Mouse (Mus musculus) heart, postnatal 0 days (tissue): ENCODE measurements around the gene Lca5. TPM values are rescaled to one million over a fixed set of nuclear protein-coding genes. Genes with fewer than 3 reads are reported as not detected.

Source experiments
- ATAC-seq: fragments of 200-750 bp; cut with Nextera tagmentation; 2 replicates; pipeline ENCODE4 v1.8.0; 2017; ENCODE audit warnings: low read depth, moderate number of reproducible peaks, moderate library complexity; ENCODE audit not compliant: insufficient read depth
- DNase-seq: peaks from one replicate; pipeline ENCODE4 v3.0.0-alpha.2; 2016; ENCODE audit warnings: low spot score
- H3K27ac ChIP-seq: fragments of 300-500 bp; sonication (generic); 2 replicates; pipeline ENCODE4 v1.5.1; 2014; ENCODE audit warnings: low read depth, mild to moderate bottlenecking
- H3K27me3 ChIP-seq: fragments of 300-500 bp; sonication (generic); 2 replicates; pipeline ENCODE4 v1.6.1; 2014; ENCODE audit warnings: low read length, mixed read lengths; ENCODE audit not compliant: control insufficient read depth, insufficient read depth
- H3K36me3 ChIP-seq: fragments of 300-500 bp; sonication (generic); replicated peaks from 2 replicates; pipeline ENCODE4 v1.6.1; 2014; ENCODE audit warnings: low read length, mixed read lengths; ENCODE audit not compliant: control insufficient read depth, insufficient read depth
- H3K4me1 ChIP-seq: fragments of 300-500 bp; sonication (generic); 2 replicates; pipeline ENCODE4 v1.6.1; 2014; ENCODE audit warnings: antibody characterized with exemption; ENCODE audit not compliant: control insufficient read depth, insufficient read depth
- H3K4me2 ChIP-seq: fragments of 300-500 bp; sonication (generic); 2 replicates; pipeline ENCODE4 v1.6.1; 2014; ENCODE audit warnings: low read depth, mild to moderate bottlenecking, low read length, moderate library complexity
- H3K4me3 ChIP-seq: fragments of 300-500 bp; sonication (generic); 2 replicates; pipeline ENCODE4 v1.5.1; 2014; ENCODE audit warnings: low read depth, low read length
- H3K9ac ChIP-seq: fragments of 300-500 bp; sonication (generic); replicated peaks from 2 replicates; pipeline ENCODE4 v1.6.1; 2014; ENCODE audit warnings: low read depth, low read length, mixed read lengths
- H3K9me3 ChIP-seq: fragments of 300-500 bp; sonication (generic); replicated peaks from 2 replicates; pipeline ENCODE4 v1.6.1; 2016; ENCODE audit warnings: low read length; ENCODE audit not compliant: control insufficient read depth
- CTCF ChIP-seq: IDR thresholded peaks from 2 replicates; pipeline ENCODE4 v1.5.1; 2016; ENCODE audit warnings: antibody characterized with exemption, control low read depth, low read depth
- EP300 ChIP-seq: IDR thresholded peaks from 2 replicates; pipeline ENCODE4 v1.6.1; 2016; ENCODE audit warnings: antibody characterized with exemption, low read depth
- WGBS: fragments of 180-500 bp; shearing (Covaris S2); extraction: QIAGEN DNeasy Blood & Tissue Kit; methylation state at CpG from one replicate; pipeline ENCODE4 v1.1.7; 2014; 5-methylcytosine and 5-hydroxymethylcytosine counted together
- polyA plus RNA-seq: library from polyadenylated mRNA; unstranded; fragments of >200 nt; fragmentation: Nextera tagmentation; extraction: Ambion mirVana; gene quantifications from 2 replicates; pipeline ENCODE4 v1.2.1, GENCODE M21; 2015
- total RNA-seq: library from RNA; depleted of rRNA; stranded (reverse); fragments of >200 nt; gene quantifications from 2 replicates; pipeline ENCODE4 v1.2.3, GENCODE M21; 2014; ENCODE audit warnings: low replicate concordance

Gene Lca5
- total and polyA plus RNA-seq, 2 experiments from 2014 or later = 0.50 to 4.2 TPM

- Histone ChIP-seq H3K9me3 (no peaks in the 10 kb centered on the region), H3K4me2 (no peak overlapping the region), H3K9ac (no peak overlapping the region), H3K27me3 (no peaks in the 10 kb centered on the region), H3K27ac (no peak overlapping the region), H3K36me3 (no peaks in the 10 kb centered on the region), H3K4me1 (peaks cover 7% of the 10 kb centered on the region; the same call in 1 of the 2 replicates), H3K4me3 (no peak overlapping the region)
- DNase-seq (no peak), ATAC-seq (no peak)
- 65% methylated on average over 7 of the region's 7 CpGs for WGBS
- no peak for TF ChIP-seq CTCF
- TF ChIP-seq EP300 = no peak
Observed at GRCm38 (mm10) chr9:83353316-83353715, 87.6 kb downstream of the Lca5 start.

- Histone ChIP-seq H3K4me1 (peaks cover 7% of the 10 kb centered on the region; the same call in 1 of the 2 replicates), H3K4me2 (no peak overlapping the region), H3K9ac (no peak overlapping the region), H3K36me3 (no peaks in the 10 kb centered on the region), H3K27me3 (no peaks in the 10 kb centered on the region), H3K9me3 (no peaks in the 10 kb centered on the region), H3K27ac (0 out of 2 replicates have a peak overlapping the region, but pooled peaks have one; percentile 35), H3K4me3 (no peak overlapping the region)
- TF ChIP-seq CTCF = no peak
- no peak for TF ChIP-seq EP300
- ATAC-seq = no peak
- DNase-seq = no peak
- WGBS = 57% methylated on average over 5 of the region's 5 CpGs
Observed at GRCm38 (mm10) chr9:83351171-83351570, 89.8 kb downstream of the Lca5 start.

- Histone ChIP-seq H3K9ac (no peak overlapping the region), H3K27me3 (no peaks in the 10 kb centered on the region), H3K27ac (no peak overlapping the region), H3K4me1 (peaks cover 7% of the 10 kb centered on the region; the same call in 1 of the 2 replicates), H3K4me3 (no peak overlapping the region), H3K9me3 (no peaks in the 10 kb centered on the region), H3K36me3 (no peaks in the 10 kb centered on the region), H3K4me2 (no peak overlapping the region)
- WGBS = 21% methylated on average over 5 of the region's 5 CpGs
- DNase-seq = peak; percentile 51
- peak; percentile 57; the same call in 1 of the 2 replicates for ATAC-seq
- TF ChIP-seq CTCF (peak; percentile 29), EP300 (no peak)
Observed at GRCm38 (mm10) chr9:83350613-83351012, 90.3 kb downstream of the Lca5 start.

GRCm38 (mm10) chr9:83349905-83350304, 91.0 kb downstream of the Lca5 start:
- no peaks in the 10 kb centered on the region for H3K27me3 ChIP-seq
- WGBS = 8% methylated on average over 1 of the region's 1 CpGs
- no peak overlapping the region for H3K9ac ChIP-seq
- H3K9me3 ChIP-seq = no peaks in the 10 kb centered on the region
- H3K36me3 ChIP-seq = no peaks in the 10 kb centered on the region
- H3K4me3 ChIP-seq = no peak overlapping the region
- H3K4me2 ChIP-seq = no peak overlapping the region
- DNase-seq (no peak), ATAC-seq (no peak)
- no peak for TF ChIP-seq CTCF
- no peak for TF ChIP-seq EP300
- peaks cover 7% of the 10 kb centered on the region; the same call in 1 of the 2 replicates for H3K4me1 ChIP-seq
- H3K27ac ChIP-seq = 0 out of 2 replicates have a peak overlapping the region, but pooled peaks have one; percentile 11

- Histone ChIP-seq H3K27ac (0 out of 2 replicates have a peak overlapping the region, but pooled peaks have one; percentile 11), H3K9ac (no peak overlapping the region), H3K9me3 (no peaks in the 10 kb centered on the region), H3K27me3 (no peaks in the 10 kb centered on the region), H3K4me1 (peaks cover 7% of the 10 kb centered on the region; the same call in 1 of the 2 replicates), H3K4me3 (no peak overlapping the region), H3K4me2 (no peak overlapping the region), H3K36me3 (no peaks in the 10 kb centered on the region)
- ATAC-seq (no peak), DNase-seq (peak; percentile 13)
- no peak for TF ChIP-seq CTCF
- no peak for TF ChIP-seq EP300
- 27% methylated on average over 3 of the region's 3 CpGs for WGBS
Observed at GRCm38 (mm10) chr9:83349504-83349903, 91.4 kb downstream of the Lca5 start.

- Histone ChIP-seq H3K9ac (no peak overlapping the region), H3K4me2 (no peak overlapping the region), H3K36me3 (no peaks in the 10 kb centered on the region), H3K27ac (no peak overlapping the region), H3K27me3 (no peaks in the 10 kb centered on the region), H3K4me3 (no peak overlapping the region), H3K9me3 (no peaks in the 10 kb centered on the region), H3K4me1 (peaks cover 7% of the 10 kb centered on the region; the same call in 1 of the 2 replicates)
- DNase-seq (no peak), ATAC-seq (no peak)
- WGBS = 73% methylated on average over 5 of the region's 5 CpGs
- TF ChIP-seq EP300 (no peak), CTCF (no peak)
Observed at GRCm38 (mm10) chr9:83347521-83347920, 93.4 kb downstream of the Lca5 start.
